Mouse (Mus musculus) lung, adult 2 months (tissue): Measurements from ENCODE around the gene Mgarp.

Source experiments
- CTCF ChIP-seq: fragments of 200-500 bp; IDR thresholded peaks from 2 replicates; pipeline ENCODE4 v1.5.1; 2011; ENCODE audit warnings: mild to moderate bottlenecking, low read length, control low read depth; ENCODE audit not compliant: insufficient read depth
- POLR2A ChIP-seq: fragments of 200-500 bp; IDR thresholded peaks from 2 replicates; pipeline ENCODE4 v1.6.1; 2011; ENCODE audit warnings: low read depth, mild to moderate bottlenecking, control low read depth, low read length, borderline replicate concordance; ENCODE audit errors: extremely low read depth

- TF ChIP-seq CTCF (no peak), POLR2A (no peak)
These were observed 15.9 kb upstream of the Mgarp start for GRCm38 (mm10) chr3:51412457-51412856.
